Mouse (Mus musculus) thymus, postnatal 36 days (tissue): Measurements from ENCODE around the gene Vmn1r51.
"Not testable (repeated sequence)": the region's sequence is repeated elsewhere in the genome, so short reads cannot be mapped to it uniquely, and the experiment has no call there.

Source experiments
- DNase-seq, 2 experiments: peaks; one replicate each; pipeline ENCODE4 v3.0.0; 2022; ENCODE audit warnings: mixed read lengths in 2 of 2

The Vmn1r51 gene

DNA sequence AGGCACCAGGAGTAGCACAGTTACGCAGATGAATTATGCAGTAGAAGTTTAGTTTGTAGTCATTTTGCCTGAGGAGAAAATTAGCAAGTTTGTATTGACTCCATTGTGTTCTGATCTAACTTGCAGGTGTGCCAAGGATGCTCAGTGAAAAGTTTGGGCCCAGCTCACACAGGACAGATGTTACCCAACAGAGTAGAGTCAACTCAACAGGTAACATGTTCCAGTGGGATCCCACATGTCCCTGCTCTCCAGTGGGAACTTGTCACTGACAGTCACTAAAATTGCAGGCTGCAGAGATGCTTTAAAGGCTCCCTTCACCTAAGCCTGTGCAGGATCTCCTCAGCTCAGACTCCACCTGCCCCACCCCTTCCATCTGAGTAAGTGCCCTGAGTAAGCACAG lies at the start of gene Vmn1r51:
Gene Vmn1r51 (plus strand): TSS at position 301 of the 400 bp plus-strand sequence.
- DNase-seq: not testable (repeated sequence)

DNA sequence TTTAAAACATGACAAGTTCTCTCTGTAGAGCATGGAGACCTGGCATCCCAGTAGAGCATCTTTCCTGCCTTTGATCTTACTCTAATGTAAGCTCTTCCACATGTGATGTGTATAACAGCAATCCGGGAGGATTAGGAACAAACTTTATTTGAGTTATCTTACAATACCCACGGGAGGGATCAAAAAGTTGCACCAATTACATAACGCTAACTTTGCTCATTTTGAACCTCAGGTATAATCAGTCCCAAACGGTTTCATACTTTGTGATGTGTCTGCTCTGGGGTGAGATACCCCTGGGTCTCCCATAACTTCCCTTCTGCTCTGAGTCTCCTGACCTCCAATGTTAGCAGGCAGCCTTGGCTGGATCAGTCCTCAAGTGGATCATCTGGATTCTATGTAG lies 44.0 kb upstream of the Vmn1r51 start, which contains the start of gene Vmn1r49:
Gene Vmn1r49 (minus strand): TSS at position 101 of the 400 bp plus-strand sequence.
- no peak for DNase-seq

DNA sequence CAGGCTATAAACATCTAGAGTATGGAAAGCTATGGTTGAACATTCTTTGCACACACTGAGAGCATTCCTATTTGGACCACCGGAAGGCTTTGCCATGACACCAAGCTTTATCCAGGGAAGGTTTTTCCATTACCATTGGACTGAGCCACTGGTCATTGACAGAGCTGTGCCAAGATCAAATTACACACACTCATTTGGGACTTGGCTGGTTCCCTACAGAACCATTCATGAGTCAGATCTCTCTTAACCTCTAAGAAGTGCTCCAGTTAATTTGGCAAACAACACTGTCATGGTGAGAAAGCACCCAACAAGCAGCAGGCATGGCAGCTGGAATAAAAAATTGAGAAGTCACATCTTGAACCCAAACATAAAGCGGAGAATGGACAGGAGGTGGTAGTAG lies 21.8 kb upstream of the Vmn1r51 start:
- DNase-seq: no peak

DNA sequence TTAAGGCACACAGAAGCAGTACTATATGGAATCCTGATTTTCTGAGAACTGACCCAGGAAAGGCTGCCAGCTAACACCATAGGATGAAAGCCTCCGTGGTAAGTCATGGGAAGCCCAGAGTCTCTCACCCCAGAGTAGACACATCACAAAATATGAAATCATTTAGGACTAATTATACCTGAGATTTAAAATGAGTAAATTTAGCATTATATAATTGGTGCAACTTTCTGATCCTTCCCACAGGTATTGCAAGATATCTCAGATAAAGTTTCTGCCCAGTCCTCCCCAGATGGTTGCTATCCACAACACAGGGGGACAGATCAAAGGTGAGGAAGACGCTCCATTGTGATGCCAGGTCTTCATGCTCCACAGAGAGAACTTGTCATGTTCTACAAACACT lies 21.3 kb upstream of the Vmn1r51 start, which contains the start of gene Vmn1r50:
Gene Vmn1r50 (plus strand): TSS at position 301 of the 400 bp plus-strand sequence.
- no peak for DNase-seq

DNA sequence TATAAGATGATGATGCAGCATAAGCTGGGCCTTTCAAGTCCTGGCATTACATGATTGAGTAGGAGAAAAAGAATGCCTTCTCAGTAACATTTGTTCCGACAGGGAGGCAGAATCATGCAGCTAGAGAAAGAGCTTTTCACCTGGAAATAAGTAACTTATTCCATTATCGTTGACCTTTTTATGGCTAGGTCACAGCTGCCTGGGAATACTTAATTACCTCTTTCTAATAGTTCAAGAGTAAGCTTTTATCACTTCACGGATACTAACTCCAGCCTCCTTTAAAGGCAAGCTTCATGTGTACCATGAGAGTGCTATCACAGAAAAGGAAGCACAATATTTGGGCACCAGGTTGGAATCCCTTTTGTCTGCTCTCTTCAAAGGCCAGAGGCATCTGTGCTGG lies 37.7 kb downstream of the Vmn1r51 start:
- DNase-seq: no peak

DNA sequence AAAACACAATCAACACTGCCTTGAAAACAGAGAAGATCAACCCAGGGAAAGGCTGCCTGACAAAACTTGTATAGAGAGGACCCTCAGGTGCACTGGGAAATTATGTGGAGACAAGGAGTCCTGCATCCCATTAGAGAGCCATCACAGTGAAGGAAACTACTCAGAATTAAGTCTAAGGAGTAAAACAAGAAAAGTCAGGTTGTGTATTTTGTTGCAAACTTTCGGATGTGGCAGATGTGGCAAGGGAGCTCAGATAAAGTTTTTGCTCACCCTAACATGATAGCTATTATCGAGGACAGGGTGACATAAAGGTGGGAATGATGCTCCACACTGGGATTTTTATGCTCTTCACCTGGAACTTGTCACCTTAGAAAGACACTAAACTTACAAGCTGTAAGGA lies 52.1 kb downstream of the Vmn1r51 start, which contains the start of gene Vmn1r52:
Gene Vmn1r52 (plus strand): TSS at position 301 of the 400 bp plus-strand sequence.
- no peak for DNase-seq
